Mouse (Mus musculus) intestine, postnatal 0 days (tissue): ENCODE data around the gene Htr7. TPM values are rescaled to one million over a fixed set of nuclear protein-coding genes. Genes with fewer than 3 reads are reported as not detected.

ENCODE experiments used
- ATAC-seq: fragments of 200-750 bp; cut with Nextera tagmentation; 2 replicates; pipeline ENCODE4 v1.8.0; 2017; ENCODE audit warnings: mild to moderate bottlenecking, moderate TSS enrichment, moderate library complexity
- H3K27ac ChIP-seq: fragments of 300-500 bp; sonication (generic); 2 replicates; pipeline ENCODE4 v1.5.1; 2014; ENCODE audit warnings: mild to moderate bottlenecking, low read depth, low read length, moderate library complexity
- H3K27me3 ChIP-seq: fragments of 300-500 bp; sonication (generic); replicated peaks from 2 replicates; pipeline ENCODE4 v1.6.1; 2014; ENCODE audit warnings: low read length, mixed read lengths; ENCODE audit not compliant: control insufficient read depth, insufficient read depth
- H3K36me3 ChIP-seq: fragments of 300-500 bp; sonication (generic); 2 replicates; pipeline ENCODE4 v1.6.1; 2014; ENCODE audit warnings: mild to moderate bottlenecking, moderate library complexity; ENCODE audit not compliant: control insufficient read depth, insufficient read depth
- H3K4me1 ChIP-seq: fragments of 300-500 bp; sonication (generic); replicated peaks from 2 replicates; pipeline ENCODE4 v1.6.1; 2014; ENCODE audit warnings: antibody characterized with exemption, low read length, mixed read lengths; ENCODE audit not compliant: control insufficient read depth, insufficient read depth
- H3K4me2 ChIP-seq: fragments of 300-500 bp; sonication (generic); replicated peaks from 2 replicates; pipeline ENCODE4 v1.6.1; 2014; ENCODE audit warnings: low read depth, mild to moderate bottlenecking, moderate library complexity
- H3K4me3 ChIP-seq: fragments of 300-500 bp; sonication (generic); 2 replicates; pipeline ENCODE4 v1.5.1; 2014; ENCODE audit warnings: low read depth, low read length
- H3K9ac ChIP-seq: fragments of 300-500 bp; sonication (generic); 2 replicates; pipeline ENCODE4 v1.6.1; 2014; ENCODE audit warnings: mild to moderate bottlenecking, low read depth, low read length
- H3K9me3 ChIP-seq: fragments of 300-500 bp; sonication (generic); 2 replicates; pipeline ENCODE4 v1.6.1; 2016; ENCODE audit warnings: mixed run types; ENCODE audit not compliant: control insufficient read depth
- CTCF ChIP-seq: sonication (generic); IDR thresholded peaks from 2 replicates; pipeline ENCODE4 v1.5.1; 2016; ENCODE audit warnings: low read depth, mild to moderate bottlenecking, control low read depth, antibody characterized with exemption, moderate library complexity
- WGBS: fragments of 180-500 bp; shearing (Covaris S2); extraction: QIAGEN DNeasy Blood & Tissue Kit; methylation state at CpG from one replicate; pipeline ENCODE4 v1.1.7; 2014; 5-methylcytosine and 5-hydroxymethylcytosine counted together
- polyA plus RNA-seq: library from polyadenylated mRNA; unstranded; fragments of >200 nt; fragmentation: Nextera tagmentation; extraction: Ambion mirVana; gene quantifications from 2 replicates; pipeline ENCODE4 v1.2.1, GENCODE M21; 2015

Gene Htr7
- polyA plus RNA-seq, 1 experiment from 2014 or later: 0.17 TPM

GRCm38 (mm10) chr19:36083262-36084225, 26.2 kb upstream of the Htr7 start, which contains the start of gene Rpp30:
TSS of gene Rpp30 (plus strand) at chr19:36083716.
- H3K4me1 ChIP-seq: 0 out of 2 replicates have a peak, but pooled peaks cover 4% of the 10 kb centered on the region
- peak; percentile 93 for ATAC-seq
- H3K4me3 ChIP-seq: peak within 1 kb of the TSS; percentile 86
- WGBS: 2% methylated on average over 34 of the region's 34 CpGs
- H3K9ac ChIP-seq: peak within 1 kb of the TSS; percentile 64
- H3K36me3 ChIP-seq: peaks cover 5% of the 10 kb centered on the region
- no peak within 1 kb of the TSS for H3K27ac ChIP-seq
- no peaks in the 10 kb centered on the region for H3K9me3 ChIP-seq
- peak within 1 kb of the TSS; percentile 81 for H3K4me2 ChIP-seq
- H3K27me3 ChIP-seq: no peaks in the 10 kb centered on the region
- TF ChIP-seq CTCF: no peak

GRCm38 (mm10) chr19:36082606-36083261, 25.4 kb upstream of the Htr7 start:
- peak; percentile 85 for TF ChIP-seq CTCF

GRCm38 (mm10) chr19:36062801-36063529, 5.7 kb upstream of the Htr7 start:
- H3K4me2 ChIP-seq: no peak overlapping the region
- no peaks in the 10 kb centered on the region for H3K4me1 ChIP-seq
- no peak overlapping the region for H3K4me3 ChIP-seq
- H3K9ac ChIP-seq: no peak overlapping the region
- no peak for TF ChIP-seq CTCF
- 84% methylated on average over 2 of the region's 2 CpGs for WGBS
- ATAC-seq: no peak
- no peak overlapping the region for H3K27ac ChIP-seq
- H3K36me3 ChIP-seq: no peaks in the 10 kb centered on the region
- H3K27me3 ChIP-seq: peaks cover 4% of the 10 kb centered on the region; the same call in 1 of the 2 replicates
- H3K9me3 ChIP-seq: no peaks in the 10 kb centered on the region

More at GRCm38 (mm10) chr19:36082606-36083261, 25.4 kb upstream of the Htr7 start:
- ATAC-seq: peak; percentile 63
- 0 out of 2 replicates have a peak, but pooled peaks cover 4% of the 10 kb centered on the region for H3K4me1 ChIP-seq
- H3K4me2 ChIP-seq: peak overlapping the region; percentile 81
- no peak overlapping the region for H3K27ac ChIP-seq
- H3K9me3 ChIP-seq: no peaks in the 10 kb centered on the region
- H3K4me3 ChIP-seq: peak overlapping the region; percentile 86
- no peaks in the 10 kb centered on the region for H3K36me3 ChIP-seq
- no peak overlapping the region for H3K9ac ChIP-seq
- no peaks in the 10 kb centered on the region for H3K27me3 ChIP-seq
- WGBS: 50% methylated on average over 7 of the region's 7 CpGs

- ATAC-seq: no peak
- no peak for TF ChIP-seq CTCF
- Histone ChIP-seq H3K4me2 (peak overlapping the region; percentile 92), H3K36me3 (no peaks in the 10 kb centered on the region), H3K4me1 (no peaks in the 10 kb centered on the region), H3K9ac (0 out of 2 replicates have a peak overlapping the region, but pooled peaks have one; percentile 11), H3K9me3 (no peaks in the 10 kb centered on the region), H3K4me3 (peak overlapping the region; percentile 52), H3K27me3 (peaks cover 38% of the 10 kb centered on the region), H3K27ac (no peak overlapping the region)
- WGBS: 8% methylated on average over 49 of the region's 49 CpGs
Observed at GRCm38 (mm10) chr19:36056502-36057221, 645 bp downstream of the Htr7 start.

- H3K9ac ChIP-seq: no peak overlapping the region
- H3K27me3 ChIP-seq: no peaks in the 10 kb centered on the region
- 77% methylated on average over 7 of the region's 7 CpGs for WGBS
- TF ChIP-seq CTCF: no peak
- no peak overlapping the region for H3K4me3 ChIP-seq
- no peak overlapping the region for H3K27ac ChIP-seq
- H3K4me1 ChIP-seq: no peaks in the 10 kb centered on the region
- H3K4me2 ChIP-seq: no peak overlapping the region
- H3K9me3 ChIP-seq: no peaks in the 10 kb centered on the region
- no peak for ATAC-seq
- H3K36me3 ChIP-seq: no peaks in the 10 kb centered on the region
Observed at GRCm38 (mm10) chr19:36046046-36046445, 11.3 kb downstream of the Htr7 start.
